Mouse (Mus musculus) ES-Bruce4 (cell line): ENCODE measurements at regions not wholly inside any gene's neighbourhood (a gene's known extent, or its start where the extent isn't known, plus 50 kb on each side); places are given as distances from the start of the nearest gene placed in this dataset.
A peak's percentile ranks its signal among the peaks of the same experiment; 100 is the strongest.

ENCODE experiments used
- CTCF ChIP-seq: IDR thresholded peaks from one replicate; pipeline ENCODE4 v1.8.1; 2011; ENCODE audit warnings: low read depth, low read length
- EP300 ChIP-seq: IDR thresholded peaks from 2 replicates; pipeline ENCODE4 v1.6.1; 2011; ENCODE audit warnings: low read depth, low read length; ENCODE audit not compliant: insufficient read depth
- POLR2A ChIP-seq: IDR thresholded peaks from one replicate; pipeline ENCODE4 v1.8.1; 2011; ENCODE audit warnings: low read length; ENCODE audit not compliant: insufficient read depth

GRCm38 (mm10) chr2:178634116-178634515, 203.8 kb downstream of the Cdh26 start:
- TF ChIP-seq CTCF (no peak), POLR2A (no peak), EP300 (peak; percentile 69; the same call in 1 of the 2 replicates)
